Mouse (Mus musculus) limb, embryonic 12.5 days (tissue): Measurements from ENCODE around the gene Gm6525. TPM values are rescaled to one million over a fixed set of nuclear protein-coding genes. Genes with fewer than 3 reads are reported as not detected.

ENCODE experiments used
- ATAC-seq: fragments of 200-750 bp; cut with Nextera tagmentation; 2 replicates; pipeline ENCODE4 v1.8.0; 2017; ENCODE audit warnings: low read depth, moderate TSS enrichment; ENCODE audit not compliant: insufficient number of reproducible peaks, insufficient read depth, low FRiP score, low TSS enrichment
- H3K27ac ChIP-seq: fragments of 300-500 bp; sonication (generic); 2 replicates; pipeline ENCODE4 v1.5.1; 2016; ENCODE audit warnings: mild to moderate bottlenecking, moderate library complexity
- H3K27me3 ChIP-seq: fragments of 300-500 bp; sonication (generic); 2 replicates; pipeline ENCODE4 v1.6.1; 2016; ENCODE audit warnings: mild to moderate bottlenecking, moderate library complexity
- H3K36me3 ChIP-seq: fragments of 300-500 bp; sonication (generic); 2 replicates; pipeline ENCODE4 v1.6.1; 2016; ENCODE audit warnings: mild to moderate bottlenecking, moderate library complexity
- H3K4me1 ChIP-seq: fragments of 300-500 bp; sonication (generic); replicated peaks from 2 replicates; pipeline ENCODE4 v1.6.1; 2016
- H3K4me2 ChIP-seq: fragments of 300-500 bp; sonication (generic); 2 replicates; pipeline ENCODE4 v1.6.1; 2016; ENCODE audit warnings: mild to moderate bottlenecking, moderate library complexity
- H3K4me3 ChIP-seq: fragments of 300-500 bp; sonication (generic); replicated peaks from 2 replicates; pipeline ENCODE4 v1.5.1; 2016; ENCODE audit warnings: mild to moderate bottlenecking
- H3K9ac ChIP-seq: fragments of 300-500 bp; sonication (generic); replicated peaks from 2 replicates; pipeline ENCODE4 v1.6.1; 2016; ENCODE audit warnings: mild to moderate bottlenecking, moderate library complexity
- H3K9me3 ChIP-seq: fragments of 300-500 bp; sonication (generic); 2 replicates; pipeline ENCODE4 v1.6.1; 2016; ENCODE audit warnings: mild to moderate bottlenecking, moderate library complexity
- WGBS: fragments of 180-500 bp; shearing (Covaris S2); methylation state at CpG from one replicate; pipeline ENCODE4 v1.1.7; 2016; 5-methylcytosine and 5-hydroxymethylcytosine counted together
- polyA plus RNA-seq: library from polyadenylated mRNA; unstranded; fragments of >200 nt; fragmentation: Nextera tagmentation; extraction: Ambion mirVana; gene quantifications from 2 replicates; pipeline ENCODE4 v1.2.1, GENCODE M21; 2016

Gm6525 gene
- polyA plus RNA-seq, 1 experiment from 2014 or later, result 0.88 TPM

GRCm38 (mm10) chr3:84215743-84216360, 41.9 kb downstream of the Gm6525 start:
- WGBS, result 78% methylated on average over 15 of the region's 15 CpGs

GRCm38 (mm10) chr3:84217118-84217960, 43.4 kb downstream of the Gm6525 start:
- Histone ChIP-seq H3K27ac (0 out of 2 replicates have a peak overlapping the region, but pooled peaks have one; percentile 18), H3K9me3 (no peaks in the 10 kb centered on the region), H3K4me3 (no peak overlapping the region), H3K9ac (no peak overlapping the region), H3K36me3 (no peaks in the 10 kb centered on the region), H3K4me2 (0 out of 2 replicates have a peak overlapping the region, but pooled peaks have one; percentile 13), H3K27me3 (no peaks in the 10 kb centered on the region), H3K4me1 (peaks cover 16% of the 10 kb centered on the region)
- 66% methylated on average over 12 of the region's 12 CpGs for WGBS
- ATAC-seq, result no peak

More at GRCm38 (mm10) chr3:84215743-84216360, 41.9 kb downstream of the Gm6525 start:
- Histone ChIP-seq H3K27ac (no peak overlapping the region), H3K36me3 (no peaks in the 10 kb centered on the region), H3K4me1 (peaks cover 16% of the 10 kb centered on the region), H3K27me3 (no peaks in the 10 kb centered on the region), H3K9me3 (no peaks in the 10 kb centered on the region), H3K4me3 (no peak overlapping the region), H3K4me2 (no peak overlapping the region), H3K9ac (no peak overlapping the region)
- no peak for ATAC-seq

- Histone ChIP-seq H3K4me2 (peak overlapping the region; percentile 13; the same call in 1 of the 2 replicates), H3K9me3 (no peaks in the 10 kb centered on the region), H3K27me3 (no peaks in the 10 kb centered on the region), H3K36me3 (no peaks in the 10 kb centered on the region), H3K27ac (0 out of 2 replicates have a peak overlapping the region, but pooled peaks have one; percentile 18), H3K4me1 (peaks cover 16% of the 10 kb centered on the region), H3K4me3 (no peak overlapping the region), H3K9ac (no peak overlapping the region)
- 50% methylated on average over 4 of the region's 4 CpGs for WGBS
- no peak for ATAC-seq
Measured at GRCm38 (mm10) chr3:84217961-84218351, 44.1 kb downstream of the Gm6525 start.

GRCm38 (mm10) chr3:84218498-84218897, 44.6 kb downstream of the Gm6525 start:
- Histone ChIP-seq H3K9ac (no peak overlapping the region), H3K27me3 (no peaks in the 10 kb centered on the region), H3K4me1 (peaks cover 16% of the 10 kb centered on the region), H3K4me2 (peak overlapping the region; percentile 13; the same call in 1 of the 2 replicates), H3K9me3 (no peaks in the 10 kb centered on the region), H3K36me3 (no peaks in the 10 kb centered on the region), H3K4me3 (no peak overlapping the region), H3K27ac (no peak overlapping the region)
- peak; percentile 21; the same call in 1 of the 2 replicates for ATAC-seq
- WGBS, result 54% methylated on average over 2 of the region's 2 CpGs

GRCm38 (mm10) chr3:84219166-84219710, 45.3 kb downstream of the Gm6525 start:
- H3K36me3 ChIP-seq, result no peaks in the 10 kb centered on the region
- H3K9me3 ChIP-seq, result no peaks in the 10 kb centered on the region
- no peak overlapping the region for H3K4me3 ChIP-seq
- H3K27ac ChIP-seq, result no peak overlapping the region
- 30% methylated on average over 2 of the region's 2 CpGs for WGBS
- ATAC-seq, result no peak
- no peak overlapping the region for H3K9ac ChIP-seq
- no peaks in the 10 kb centered on the region for H3K27me3 ChIP-seq
- H3K4me1 ChIP-seq, result peaks cover 16% of the 10 kb centered on the region
- peak overlapping the region; percentile 87; the same call in 1 of the 2 replicates for H3K4me2 ChIP-seq

- 8% methylated on average over 9 of the region's 9 CpGs for WGBS
- Histone ChIP-seq H3K27ac (no peak overlapping the region), H3K9me3 (no peaks in the 10 kb centered on the region), H3K4me3 (peak overlapping the region; percentile 46), H3K9ac (peak overlapping the region; percentile 62; the same call in 1 of the 2 replicates), H3K36me3 (no peaks in the 10 kb centered on the region), H3K4me2 (peak overlapping the region; percentile 87), H3K27me3 (no peaks in the 10 kb centered on the region), H3K4me1 (peaks cover 16% of the 10 kb centered on the region)
- no peak for ATAC-seq
Measured at GRCm38 (mm10) chr3:84219720-84220273, 45.9 kb downstream of the Gm6525 start.

- no peak for ATAC-seq
- peak overlapping the region; percentile 87 for H3K4me2 ChIP-seq
- no peaks in the 10 kb centered on the region for H3K27me3 ChIP-seq
- no peaks in the 10 kb centered on the region for H3K9me3 ChIP-seq
- peak overlapping the region; percentile 46 for H3K4me3 ChIP-seq
- H3K27ac ChIP-seq, result no peak overlapping the region
- no peaks in the 10 kb centered on the region for H3K36me3 ChIP-seq
- H3K4me1 ChIP-seq, result peaks cover 16% of the 10 kb centered on the region
- peak overlapping the region; percentile 62 for H3K9ac ChIP-seq
- under 1% methylated on average over 9 of the region's 9 CpGs for WGBS
Measured at GRCm38 (mm10) chr3:84220326-84220725, 46.4 kb downstream of the Gm6525 start.

- peak overlapping the region; percentile 62 for H3K9ac ChIP-seq
- H3K4me3 ChIP-seq, result peak overlapping the region; percentile 46
- peaks cover 16% of the 10 kb centered on the region for H3K4me1 ChIP-seq
- H3K27me3 ChIP-seq, result no peaks in the 10 kb centered on the region
- under 1% methylated on average over 11 of the region's 11 CpGs for WGBS
- no peak for ATAC-seq
- peak overlapping the region; percentile 87 for H3K4me2 ChIP-seq
- H3K36me3 ChIP-seq, result no peaks in the 10 kb centered on the region
- H3K9me3 ChIP-seq, result no peaks in the 10 kb centered on the region
- H3K27ac ChIP-seq, result no peak overlapping the region
Measured at GRCm38 (mm10) chr3:84220748-84221147, 46.8 kb downstream of the Gm6525 start.

Other genes with a start within 250 kb of the Gm6525 start
- gene Tmem131l, start 133.9 kb upstream of the Gm6525 start, polyA plus RNA-seq, result 68.1 and 72.0 TPM in 2 replicates
- 14.0 TPM in 2 replicates for gene Mnd1, start 18.3 kb upstream of the Gm6525 start, polyA plus RNA-seq
- gene Trim2, start 132.8 kb downstream of the Gm6525 start, polyA plus RNA-seq, result 17.8 and 18.5 TPM in 2 replicates